Mouse (Mus musculus): ENCODE results near the gene Pparg. TPM values are rescaled to one million over a fixed set of nuclear protein-coding genes. Genes with fewer than 3 reads are reported as not detected.

Gene Pparg
- polyA plus RNA-seq, 1 experiment from 2014 or later = 0.22 TPM

GRCm38 (mm10) chr6:115320927-115321714 lies 39.6 kb upstream of the Pparg start:
- WGBS = 85% methylated on average over 8 of the region's 8 CpGs
- H3K4me3 ChIP-seq (ENCODE audit: low read depth, low read length) = no peak overlapping the region
- no peak overlapping the region for H3K4me2 ChIP-seq (ENCODE audit: low read depth, low read length)
- H3K9me3 ChIP-seq (replicated peaks; ENCODE audit: control insufficient read depth, low read length) = no peaks in the 10 kb centered on the region
- DNase-seq (ENCODE audit: low spot score) (no peak), ATAC-seq (replicated peaks; ENCODE audit: insufficient number of reproducible peaks, low FRiP score, low TSS enrichment, low read depth) (no peak)
- H3K27ac ChIP-seq (replicated peaks; ENCODE audit: low read depth, low read length) = no peak overlapping the region
- no peaks in the 10 kb centered on the region for H3K4me1 ChIP-seq (ENCODE audit: control insufficient read depth, insufficient read depth, low read length)
- H3K27me3 ChIP-seq (ENCODE audit: control insufficient read depth, insufficient read depth, low read length) = no peaks in the 10 kb centered on the region
- no peak overlapping the region for H3K9ac ChIP-seq (replicated peaks; ENCODE audit: low read length)
- no peaks in the 10 kb centered on the region for H3K36me3 ChIP-seq (replicated peaks; ENCODE audit: control insufficient read depth, insufficient read depth, low read depth, low read length)

GRCm38 (mm10) chr6:115321883-115322351 lies 38.8 kb upstream of the Pparg start:
- Histone ChIP-seq H3K27me3 (ENCODE audit: control insufficient read depth, insufficient read depth, low read length) (no peaks in the 10 kb centered on the region), H3K4me2 (ENCODE audit: low read depth, low read length) (no peak overlapping the region), H3K27ac (replicated peaks; ENCODE audit: low read depth, low read length) (no peak overlapping the region), H3K36me3 (replicated peaks; ENCODE audit: control insufficient read depth, insufficient read depth, low read depth, low read length) (no peaks in the 10 kb centered on the region), H3K9me3 (replicated peaks; ENCODE audit: control insufficient read depth, low read length) (no peaks in the 10 kb centered on the region), H3K9ac (replicated peaks; ENCODE audit: low read length) (no peak overlapping the region), H3K4me1 (ENCODE audit: control insufficient read depth, insufficient read depth, low read length) (no peaks in the 10 kb centered on the region), H3K4me3 (ENCODE audit: low read depth, low read length) (no peak overlapping the region)
- 79% methylated on average over 6 of the region's 6 CpGs for WGBS
- DNase-seq (ENCODE audit: low spot score) (no peak), ATAC-seq (replicated peaks; ENCODE audit: insufficient number of reproducible peaks, low FRiP score, low TSS enrichment, low read depth) (no peak)

GRCm38 (mm10) chr6:115322956-115323355 lies 37.8 kb upstream of the Pparg start:
- H3K27me3 ChIP-seq (ENCODE audit: control insufficient read depth, insufficient read depth, low read length) = no peaks in the 10 kb centered on the region
- no peaks in the 10 kb centered on the region for H3K4me1 ChIP-seq (ENCODE audit: control insufficient read depth, insufficient read depth, low read length)
- H3K36me3 ChIP-seq (replicated peaks; ENCODE audit: control insufficient read depth, insufficient read depth, low read depth, low read length) = no peaks in the 10 kb centered on the region
- DNase-seq (ENCODE audit: low spot score) (no peak), ATAC-seq (replicated peaks; ENCODE audit: insufficient number of reproducible peaks, low FRiP score, low TSS enrichment, low read depth) (no peak)
- H3K4me2 ChIP-seq (ENCODE audit: low read depth, low read length) = no peak overlapping the region
- no peak overlapping the region for H3K4me3 ChIP-seq (ENCODE audit: low read depth, low read length)
- WGBS = 94% methylated on average over 5 of the region's 5 CpGs
- H3K27ac ChIP-seq (replicated peaks; ENCODE audit: low read depth, low read length) = no peak overlapping the region
- H3K9me3 ChIP-seq (replicated peaks; ENCODE audit: control insufficient read depth, low read length) = no peaks in the 10 kb centered on the region
- H3K9ac ChIP-seq (replicated peaks; ENCODE audit: low read length) = no peak overlapping the region

GRCm38 (mm10) chr6:115330964-115331363 lies 29.8 kb upstream of the Pparg start:
- Histone ChIP-seq H3K4me1 (ENCODE audit: control insufficient read depth, insufficient read depth, low read length) (no peaks in the 10 kb centered on the region), H3K27me3 (ENCODE audit: control insufficient read depth, insufficient read depth, low read length) (no peaks in the 10 kb centered on the region), H3K4me3 (ENCODE audit: low read depth, low read length) (no peak overlapping the region), H3K9me3 (replicated peaks; ENCODE audit: control insufficient read depth, low read length) (no peaks in the 10 kb centered on the region), H3K9ac (replicated peaks; ENCODE audit: low read length) (no peak overlapping the region), H3K27ac (replicated peaks; ENCODE audit: low read depth, low read length) (no peak overlapping the region), H3K36me3 (replicated peaks; ENCODE audit: control insufficient read depth, insufficient read depth, low read depth, low read length) (no peaks in the 10 kb centered on the region), H3K4me2 (ENCODE audit: low read depth, low read length) (no peak overlapping the region)
- DNase-seq (ENCODE audit: low spot score) (no peak), ATAC-seq (replicated peaks; ENCODE audit: insufficient number of reproducible peaks, low FRiP score, low TSS enrichment, low read depth) (no peak)

- Histone ChIP-seq H3K9ac (replicated peaks; ENCODE audit: low read length) (no peak overlapping the region), H3K36me3 (replicated peaks; ENCODE audit: control insufficient read depth, insufficient read depth, low read depth, low read length) (no peaks in the 10 kb centered on the region), H3K4me3 (ENCODE audit: low read depth, low read length) (no peak overlapping the region), H3K9me3 (replicated peaks; ENCODE audit: control insufficient read depth, low read length) (no peaks in the 10 kb centered on the region), H3K4me2 (ENCODE audit: low read depth, low read length) (no peak overlapping the region), H3K4me1 (ENCODE audit: control insufficient read depth, insufficient read depth, low read length) (no peaks in the 10 kb centered on the region), H3K27me3 (ENCODE audit: control insufficient read depth, insufficient read depth, low read length) (no peaks in the 10 kb centered on the region), H3K27ac (replicated peaks; ENCODE audit: low read depth, low read length) (no peak overlapping the region)
- 39% methylated on average over 2 of the region's 2 CpGs for WGBS
- DNase-seq (ENCODE audit: low spot score) (peak; percentile 14), ATAC-seq (replicated peaks; ENCODE audit: insufficient number of reproducible peaks, low FRiP score, low TSS enrichment, low read depth) (no peak)
Measured at GRCm38 (mm10) chr6:115333099-115333694, 27.6 kb upstream of the Pparg start.

GRCm38 (mm10) chr6:115335536-115335935 lies 25.2 kb upstream of the Pparg start:
- H3K9ac ChIP-seq (replicated peaks; ENCODE audit: low read length) = no peak overlapping the region
- H3K36me3 ChIP-seq (replicated peaks; ENCODE audit: control insufficient read depth, insufficient read depth, low read depth, low read length) = no peaks in the 10 kb centered on the region
- no peak overlapping the region for H3K4me2 ChIP-seq (ENCODE audit: low read depth, low read length)
- ATAC-seq (replicated peaks; ENCODE audit: insufficient number of reproducible peaks, low FRiP score, low TSS enrichment, low read depth) (no peak), DNase-seq (ENCODE audit: low spot score) (no peak)
- 41% methylated on average over 6 of the region's 6 CpGs for WGBS
- no peak overlapping the region for H3K27ac ChIP-seq (replicated peaks; ENCODE audit: low read depth, low read length)
- H3K9me3 ChIP-seq (replicated peaks; ENCODE audit: control insufficient read depth, low read length) = no peaks in the 10 kb centered on the region
- H3K4me3 ChIP-seq (ENCODE audit: low read depth, low read length) = no peak overlapping the region
- H3K4me1 ChIP-seq (ENCODE audit: control insufficient read depth, insufficient read depth, low read length) = no peaks in the 10 kb centered on the region
- H3K27me3 ChIP-seq (ENCODE audit: control insufficient read depth, insufficient read depth, low read length) = no peaks in the 10 kb centered on the region

- no peak for DNase-seq (ENCODE audit: low spot score)
- H3K9ac ChIP-seq (replicated peaks; ENCODE audit: low read length) = no peak overlapping the region
- ATAC-seq (replicated peaks; ENCODE audit: insufficient number of reproducible peaks, low FRiP score, low TSS enrichment, low read depth) = no peak
- no peak overlapping the region for H3K4me3 ChIP-seq (ENCODE audit: low read depth, low read length)
- H3K27ac ChIP-seq (replicated peaks; ENCODE audit: low read depth, low read length) = no peak overlapping the region
- no peaks in the 10 kb centered on the region for H3K4me1 ChIP-seq (ENCODE audit: control insufficient read depth, insufficient read depth, low read length)
- no peaks in the 10 kb centered on the region for H3K27me3 ChIP-seq (ENCODE audit: control insufficient read depth, insufficient read depth, low read length)
- H3K9me3 ChIP-seq (replicated peaks; ENCODE audit: control insufficient read depth, low read length) = no peaks in the 10 kb centered on the region
- H3K36me3 ChIP-seq (replicated peaks; ENCODE audit: control insufficient read depth, insufficient read depth, low read depth, low read length) = no peaks in the 10 kb centered on the region
- no peak overlapping the region for H3K4me2 ChIP-seq (ENCODE audit: low read depth, low read length)
- WGBS = 87% methylated on average over 2 of the region's 2 CpGs
Measured at GRCm38 (mm10) chr6:115340084-115340483, 20.7 kb upstream of the Pparg start.

GRCm38 (mm10) chr6:115343096-115343495 lies 17.7 kb upstream of the Pparg start:
- ATAC-seq (replicated peaks; ENCODE audit: insufficient number of reproducible peaks, low FRiP score, low TSS enrichment, low read depth) = no peak
- no peaks in the 10 kb centered on the region for H3K9me3 ChIP-seq (replicated peaks; ENCODE audit: control insufficient read depth, low read length)
- 73% methylated on average over 4 of the region's 4 CpGs for WGBS
- H3K9ac ChIP-seq (replicated peaks; ENCODE audit: low read length) = no peak overlapping the region
- no peak for DNase-seq (ENCODE audit: low spot score)
- H3K4me3 ChIP-seq (ENCODE audit: low read depth, low read length) = no peak overlapping the region
- H3K4me1 ChIP-seq (ENCODE audit: control insufficient read depth, insufficient read depth, low read length) = no peaks in the 10 kb centered on the region
- no peak overlapping the region for H3K4me2 ChIP-seq (ENCODE audit: low read depth, low read length)
- H3K27ac ChIP-seq (replicated peaks; ENCODE audit: low read depth, low read length) = no peak overlapping the region
- H3K27me3 ChIP-seq (ENCODE audit: control insufficient read depth, insufficient read depth, low read length) = no peaks in the 10 kb centered on the region
- H3K36me3 ChIP-seq (replicated peaks; ENCODE audit: control insufficient read depth, insufficient read depth, low read depth, low read length) = no peaks in the 10 kb centered on the region

Measured in embryonic facial prominence, embryonic 11.5 days (tissue).